Mouse (Mus musculus): ENCODE results near the gene Ebna1bp2.

GRCm38 (mm10) chr4:118576097-118576496 lies 44.5 kb upstream of the Ebna1bp2 start:
- TF ChIP-seq CTCF (IDR thresholded peaks at IDR 0.05; ENCODE audit: borderline replicate concordance, extremely low read depth, insufficient read depth, insufficient read length), result peak; percentile 93
- no peak for TF ChIP-seq POLR2A (IDR thresholded peaks at IDR 0.05; ENCODE audit: borderline replicate concordance, extremely low read depth, insufficient read depth, insufficient read length, poor library complexity, severe bottlenecking)

All from brain, embryonic 14.5 days (tissue).